Mouse (Mus musculus): ENCODE measurements around the gene D1Ertd622e. TPM values are rescaled to one million over a fixed set of nuclear protein-coding genes. Genes with fewer than 3 reads are reported as not detected.

Gene D1Ertd622e
- total and polyA plus RNA-seq, 2 experiments from 2014 or later: 48.7 to 59.2 TPM

DNA sequence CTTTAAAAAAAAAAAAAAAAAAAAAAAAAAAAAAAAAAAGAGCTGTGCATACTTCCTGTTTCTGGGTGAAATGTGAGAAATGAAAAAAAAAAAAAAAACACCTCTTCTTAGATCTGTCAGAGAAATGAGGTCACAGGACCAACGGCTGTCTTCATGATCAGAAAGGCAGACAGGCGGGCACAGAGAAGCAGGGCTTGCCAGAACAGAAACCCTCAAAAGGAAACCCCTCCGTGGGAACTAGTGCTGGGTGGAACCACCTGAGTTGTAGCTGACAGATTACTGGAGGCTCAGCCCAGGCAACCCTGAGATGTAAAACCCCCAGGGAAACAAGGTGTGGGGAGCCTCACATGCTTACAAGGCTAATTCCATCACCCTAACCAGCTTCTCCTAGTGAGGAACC, 81.6 kb downstream of the D1Ertd622e start:
- DNase-seq: no peak
- Histone ChIP-seq H3K9me3 (ENCODE audit: low read length) (no peaks in the 10 kb centered on the region), H3K4me3 (ENCODE audit: low read depth, low read length) (no peak overlapping the region), H3K9ac (no peak overlapping the region), H3K36me3 (ENCODE audit: insufficient read depth) (no peaks in the 10 kb centered on the region), H3K27me3 (ENCODE audit: insufficient read depth, low read length) (no peaks in the 10 kb centered on the region), H3K27ac (ENCODE audit: low read depth, low read length) (no peak overlapping the region), H3K4me2 (ENCODE audit: low read depth) (no peak overlapping the region), H3K4me1 (ENCODE audit: insufficient read depth) (no peaks in the 10 kb centered on the region)
- ATAC-seq: no peak
- no peak for TF ChIP-seq CTCF (IDR thresholded peaks at IDR 0.05; ENCODE audit: low read depth)
- 62% methylated on average over 3 of the region's 3 CpGs for WGBS

DNA sequence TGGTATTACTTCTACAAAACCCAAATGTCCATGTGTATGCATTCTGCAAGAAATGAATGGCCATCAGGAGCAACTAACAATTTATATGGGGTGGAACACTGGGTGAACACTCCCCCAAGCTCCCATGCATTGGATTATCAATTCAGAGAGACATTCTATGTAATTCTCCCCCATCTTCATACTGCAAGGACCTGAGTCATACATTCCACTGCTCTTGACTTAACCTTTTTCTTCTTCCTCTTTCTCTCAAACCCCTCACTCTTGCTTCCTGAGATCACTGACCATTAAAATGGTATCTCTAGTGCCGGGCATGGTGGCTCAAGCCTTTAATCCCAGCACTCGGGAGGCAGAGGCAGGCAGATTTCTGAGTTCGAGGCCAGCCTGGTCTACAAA, 83.9 kb downstream of the D1Ertd622e start:
- Histone ChIP-seq H3K4me2 (ENCODE audit: low read depth) (no peak overlapping the region), H3K9me3 (ENCODE audit: low read length) (no peaks in the 10 kb centered on the region), H3K4me1 (ENCODE audit: insufficient read depth) (no peaks in the 10 kb centered on the region), H3K36me3 (ENCODE audit: insufficient read depth) (no peaks in the 10 kb centered on the region), H3K27ac (ENCODE audit: low read depth, low read length) (no peak overlapping the region), H3K9ac (no peak overlapping the region), H3K27me3 (ENCODE audit: insufficient read depth, low read length) (no peaks in the 10 kb centered on the region), H3K4me3 (ENCODE audit: low read depth, low read length) (no peak overlapping the region)
- WGBS: 94% methylated on average over 3 of the region's 3 CpGs
- TF ChIP-seq CTCF (IDR thresholded peaks at IDR 0.05; ENCODE audit: low read depth): no peak
- no peak for DNase-seq
- no peak for ATAC-seq

DNA sequence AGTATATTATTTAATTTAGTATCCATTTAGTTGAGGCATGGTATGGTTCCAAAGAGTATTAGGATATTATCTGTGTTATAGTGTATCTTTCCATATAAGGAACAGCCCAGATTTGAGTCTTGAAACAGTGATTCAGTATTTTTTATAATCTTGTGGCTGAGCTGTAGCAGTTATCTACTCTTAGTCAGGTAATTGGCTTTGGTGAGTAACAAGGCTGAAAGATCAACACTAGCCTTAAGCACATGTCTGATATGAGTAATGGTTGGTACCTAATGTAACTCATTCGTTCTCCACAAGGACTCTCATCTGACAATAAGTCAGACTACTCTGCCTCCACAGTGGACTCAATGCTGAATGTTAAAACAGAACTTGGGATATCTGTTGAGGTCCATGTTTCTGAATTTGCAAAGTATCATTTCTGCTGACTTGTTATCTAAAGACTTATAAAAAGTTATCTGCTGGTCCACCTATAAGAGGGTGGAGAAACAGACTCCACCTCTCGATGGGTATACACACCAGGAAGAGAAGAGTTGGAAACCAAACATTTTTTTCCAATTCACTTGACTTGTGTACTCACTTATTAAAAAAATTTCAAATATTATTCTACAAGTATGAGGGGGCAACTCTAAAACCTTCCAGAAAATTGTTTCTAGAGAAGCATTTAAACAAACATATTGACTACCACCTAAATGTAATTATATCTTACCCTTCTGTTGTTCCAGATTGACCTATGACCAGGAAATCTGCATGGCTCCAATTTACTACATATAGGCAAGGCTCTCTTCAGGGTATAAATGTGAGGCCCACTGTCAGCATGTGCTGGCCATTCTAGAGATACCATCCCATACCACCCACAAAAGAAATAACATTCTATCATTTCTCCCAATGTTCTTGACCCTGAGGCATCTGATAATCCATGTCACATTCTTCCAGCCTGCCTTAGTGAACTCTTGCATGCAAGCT, 84.5 kb downstream of the D1Ertd622e start:
- no peak for TF ChIP-seq CTCF (IDR thresholded peaks at IDR 0.05; ENCODE audit: low read depth)
- Histone ChIP-seq H3K27me3 (ENCODE audit: insufficient read depth, low read length) (no peaks in the 10 kb centered on the region), H3K4me2 (ENCODE audit: low read depth) (no peak overlapping the region), H3K4me1 (ENCODE audit: insufficient read depth) (no peaks in the 10 kb centered on the region), H3K27ac (ENCODE audit: low read depth, low read length) (no peak overlapping the region), H3K4me3 (ENCODE audit: low read depth, low read length) (no peak overlapping the region), H3K36me3 (ENCODE audit: insufficient read depth) (no peaks in the 10 kb centered on the region), H3K9ac (no peak overlapping the region), H3K9me3 (ENCODE audit: low read length) (no peaks in the 10 kb centered on the region)
- DNase-seq (no peak), ATAC-seq (no peak)
- WGBS: 96% methylated on average over 2 of the region's 2 CpGs

DNA sequence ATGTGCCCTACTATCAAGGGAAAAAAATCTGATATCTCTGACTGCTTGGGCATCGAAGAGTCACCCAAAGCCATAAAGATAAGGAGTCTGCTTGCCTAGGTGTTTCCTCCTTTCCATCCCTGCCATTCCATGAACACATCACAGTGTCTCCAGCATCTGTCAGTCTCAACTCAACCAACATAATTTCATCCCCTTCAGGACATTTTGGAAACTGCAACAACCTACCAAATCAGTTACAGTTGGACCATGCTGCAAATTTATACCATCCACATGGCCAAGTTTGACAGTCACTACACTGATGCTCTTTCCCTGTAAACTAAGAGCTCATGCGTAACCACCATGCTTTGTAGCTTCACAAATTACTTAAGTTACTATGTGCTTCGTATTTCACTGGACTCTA, 85.3 kb downstream of the D1Ertd622e start:
- TF ChIP-seq CTCF (IDR thresholded peaks at IDR 0.05; ENCODE audit: low read depth): 0 out of 2 replicates have a peak, but pooled peaks have one; percentile 8
- H3K36me3 ChIP-seq (ENCODE audit: insufficient read depth): no peaks in the 10 kb centered on the region
- no peak overlapping the region for H3K4me2 ChIP-seq (ENCODE audit: low read depth)
- H3K27ac ChIP-seq (ENCODE audit: low read depth, low read length): no peak overlapping the region
- WGBS: 93% methylated on average over 3 of the region's 3 CpGs
- no peaks in the 10 kb centered on the region for H3K27me3 ChIP-seq (ENCODE audit: insufficient read depth, low read length)
- ATAC-seq (no peak), DNase-seq (no peak)
- H3K9ac ChIP-seq: no peak overlapping the region
- H3K9me3 ChIP-seq (ENCODE audit: low read length): no peaks in the 10 kb centered on the region
- no peak overlapping the region for H3K4me3 ChIP-seq (ENCODE audit: low read depth, low read length)
- no peaks in the 10 kb centered on the region for H3K4me1 ChIP-seq (ENCODE audit: insufficient read depth)

DNA sequence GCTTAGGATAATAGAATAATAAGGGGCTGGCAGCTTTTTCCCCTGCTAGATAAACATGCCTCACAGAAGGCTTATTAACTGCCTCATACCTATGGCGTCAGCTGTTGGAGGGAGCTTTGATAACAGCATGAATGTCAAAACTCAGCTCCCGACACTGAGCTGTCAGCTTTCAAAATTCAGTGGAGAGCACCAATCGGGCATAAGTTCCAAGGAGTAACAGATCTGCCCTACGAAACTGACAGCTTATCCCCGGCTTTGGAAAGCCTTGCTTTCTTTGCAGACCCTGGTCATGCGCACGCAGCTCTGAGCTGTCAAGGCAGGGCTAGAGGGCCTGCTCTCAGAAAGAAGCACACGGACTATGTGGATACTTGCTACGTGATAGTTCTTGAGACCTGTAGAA, 91.1 kb downstream of the D1Ertd622e start:
- 18% methylated on average over 9 of the region's 9 CpGs for WGBS
- peak; percentile 56; the same call in 1 of the 2 replicates for ATAC-seq

GRCm38 (mm10) chr1:97567956-97568355, 93.9 kb downstream of the D1Ertd622e start:
- TF ChIP-seq CTCF (IDR thresholded peaks at IDR 0.05; ENCODE audit: low read depth): no peak
- H3K27me3 ChIP-seq (ENCODE audit: insufficient read depth, low read length): no peaks in the 10 kb centered on the region
- no peak overlapping the region for H3K4me3 ChIP-seq (ENCODE audit: low read depth, low read length)
- no peak for DNase-seq
- H3K4me2 ChIP-seq (ENCODE audit: low read depth): no peak overlapping the region
- H3K9me3 ChIP-seq (ENCODE audit: low read length): no peaks in the 10 kb centered on the region
- no peak for ATAC-seq
- H3K4me1 ChIP-seq (ENCODE audit: insufficient read depth): 0 out of 2 replicates have a peak, but pooled peaks cover 6% of the 10 kb centered on the region
- H3K9ac ChIP-seq: no peak overlapping the region
- WGBS: 91% methylated on average over 4 of the region's 4 CpGs
- no peak overlapping the region for H3K27ac ChIP-seq (ENCODE audit: low read depth, low read length)
- no peaks in the 10 kb centered on the region for H3K36me3 ChIP-seq (ENCODE audit: insufficient read depth)

More for the DNA sequence above, 91.1 kb downstream of the D1Ertd622e start:
- no peak overlapping the region for H3K4me3 ChIP-seq (ENCODE audit: low read depth, low read length)
- no peaks in the 10 kb centered on the region for H3K36me3 ChIP-seq (ENCODE audit: insufficient read depth)
- H3K27me3 ChIP-seq (ENCODE audit: insufficient read depth, low read length): no peaks in the 10 kb centered on the region
- H3K4me2 ChIP-seq (ENCODE audit: low read depth): peak overlapping the region; percentile 19
- DNase-seq: no peak
- 0 out of 2 replicates have a peak, but pooled peaks cover 6% of the 10 kb centered on the region for H3K4me1 ChIP-seq (ENCODE audit: insufficient read depth)
- TF ChIP-seq CTCF (IDR thresholded peaks at IDR 0.05; ENCODE audit: low read depth): no peak
- no peak overlapping the region for H3K9ac ChIP-seq
- H3K9me3 ChIP-seq (ENCODE audit: low read length): no peaks in the 10 kb centered on the region
- no peak overlapping the region for H3K27ac ChIP-seq (ENCODE audit: low read depth, low read length)

- no peaks in the 10 kb centered on the region for H3K36me3 ChIP-seq (ENCODE audit: insufficient read depth)
- WGBS: 96% methylated on average over 1 of the region's 1 CpGs
- no peaks in the 10 kb centered on the region for H3K4me1 ChIP-seq (ENCODE audit: insufficient read depth)
- H3K27ac ChIP-seq (ENCODE audit: low read depth, low read length): no peak overlapping the region
- no peak overlapping the region for H3K4me2 ChIP-seq (ENCODE audit: low read depth)
- ATAC-seq: no peak
- H3K9ac ChIP-seq: no peak overlapping the region
- no peaks in the 10 kb centered on the region for H3K9me3 ChIP-seq (ENCODE audit: low read length)
- DNase-seq: no peak
- TF ChIP-seq CTCF (IDR thresholded peaks at IDR 0.05; ENCODE audit: low read depth): no peak
- H3K4me3 ChIP-seq (ENCODE audit: low read depth, low read length): no peak overlapping the region
- H3K27me3 ChIP-seq (ENCODE audit: insufficient read depth, low read length): no peaks in the 10 kb centered on the region
Observed at GRCm38 (mm10) chr1:97564641-97565040, 97.2 kb downstream of the D1Ertd622e start.

Measured in forebrain, postnatal 0 days (tissue).